Mouse (Mus musculus): ENCODE data around the gene Ankra2. TPM values are rescaled to one million over a fixed set of nuclear protein-coding genes. Genes with fewer than 3 reads are reported as not detected.

Ankra2 gene
- total RNA-seq, 2 experiments from 2014 or later: 29.8 to 30.7 TPM

- DNase-seq: no peak
- intact Hi-C loops (cut with DNase I): no loop called here
Observed at GRCm38 (mm10) chr13:98280990-98281650, 18.2 kb downstream of the Ankra2 start.

GRCm38 (mm10) chr13:98290719-98291118, 27.8 kb downstream of the Ankra2 start:
- intact Hi-C loops (cut with DNase I): no loop called here
- no peak for DNase-seq

GRCm38 (mm10) chr13:98291712-98292111, 28.8 kb downstream of the Ankra2 start:
- intact Hi-C loops (cut with DNase I): no loop called here
- DNase-seq: no peak

- no peak for DNase-seq
- intact Hi-C loops (cut with DNase I): loop anchor here (5.0 kb wide), 1 partner anchor 264 kb away; no protein-coding TSS in a partner anchor
Observed at GRCm38 (mm10) chr13:98296072-98296471, 33.2 kb downstream of the Ankra2 start.

- DNase-seq: no peak
Observed at GRCm38 (mm10) chr13:98297883-98298482, 35.1 kb downstream of the Ankra2 start.

GRCm38 (mm10) chr13:98298833-98299758, 36.2 kb downstream of the Ankra2 start:
- intact Hi-C loops (cut with DNase I): loop anchor here (5.0 kb wide), 1 partner anchor 267 kb away; no protein-coding TSS in a partner anchor

More at GRCm38 (mm10) chr13:98297883-98298482, 35.1 kb downstream of the Ankra2 start:
- intact Hi-C loops (cut with DNase I): loop anchor here (5.0 kb wide), 1 partner anchor 266 kb away; no protein-coding TSS in a partner anchor

GRCm38 (mm10) chr13:98305257-98305656, 42.4 kb downstream of the Ankra2 start:
- intact Hi-C loops (cut with DNase I): no loop called here
- DNase-seq: no peak

More at GRCm38 (mm10) chr13:98298833-98299758, 36.2 kb downstream of the Ankra2 start:
- peak; percentile 74 to 83 for DNase-seq

- intact Hi-C loops (cut with DNase I): no loop called here
- no peak for DNase-seq
Observed at GRCm38 (mm10) chr13:98306393-98306792, 43.5 kb downstream of the Ankra2 start.

GRCm38 (mm10) chr13:98306852-98307475, 44.1 kb downstream of the Ankra2 start:
- DNase-seq: no peak
- intact Hi-C loops (cut with DNase I): no loop called here

GRCm38 (mm10) chr13:98308004-98308403, 45.1 kb downstream of the Ankra2 start:
- DNase-seq: no peak
- intact Hi-C loops (cut with DNase I): no loop called here

- DNase-seq: no peak
- intact Hi-C loops (cut with DNase I): no loop called here
Observed at GRCm38 (mm10) chr13:98308724-98309123, 45.9 kb downstream of the Ankra2 start.

- no peak for DNase-seq
- intact Hi-C loops (cut with DNase I): no loop called here
Observed at GRCm38 (mm10) chr13:98311597-98311996, 48.7 kb downstream of the Ankra2 start.

GRCm38 (mm10) chr13:98313631-98314030, 50.8 kb downstream of the Ankra2 start:
- intact Hi-C loops (cut with DNase I): no loop called here
- DNase-seq: no peak

GRCm38 (mm10) chr13:98315124-98315523, 52.2 kb downstream of the Ankra2 start:
- no peak for DNase-seq
- intact Hi-C loops (cut with DNase I): no loop called here

- intact Hi-C loops (cut with DNase I): no loop called here
- DNase-seq: no peak
Observed at GRCm38 (mm10) chr13:98316140-98316479, 53.2 kb downstream of the Ankra2 start.

GRCm38 (mm10) chr13:98316480-98317245, 53.8 kb downstream of the Ankra2 start, which contains the start of gene Btf3:
Gene Btf3, minus strand, starts transcription at chr13:98317006.
- DNase-seq: peak; percentile 96
- intact Hi-C loops (cut with DNase I): no loop called here

- DNase-seq: no peak
- intact Hi-C loops (cut with DNase I): no loop called here
Observed at GRCm38 (mm10) chr13:98317246-98317677, 54.4 kb downstream of the Ankra2 start.

- intact Hi-C loops (cut with DNase I): no loop called here
- DNase-seq: no peak
Observed at GRCm38 (mm10) chr13:98317911-98318310, 55.0 kb downstream of the Ankra2 start.
